Mouse (Mus musculus) MEL-GATA-1-ER (cell line): ENCODE data around the gene Ptpn7.
"Not testable (repeated sequence)": the region's sequence is repeated elsewhere in the genome, so short reads cannot be mapped to it uniquely, and the experiment has no call there.

Source experiments
- DNase-seq: peaks from one replicate; pipeline ENCODE4 v3.0.0-alpha.2; 2012; ENCODE audit warnings: low read depth; ENCODE audit errors: extremely low read depth

Ptpn7 gene

GRCm38 (mm10) chr1:135183941-135184570 lies 51.6 kb downstream of the Ptpn7 start:
- DNase-seq: no peak

- DNase-seq: no peak
These were observed 53.4 kb downstream of the Ptpn7 start for GRCm38 (mm10) chr1:135185936-135186335.

GRCm38 (mm10) chr1:135186427-135186826 lies 53.9 kb downstream of the Ptpn7 start:
- no peak for DNase-seq

GRCm38 (mm10) chr1:135187016-135187415 lies 54.5 kb downstream of the Ptpn7 start:
- DNase-seq: not testable (repeated sequence)

GRCm38 (mm10) chr1:135188197-135188596 lies 55.7 kb downstream of the Ptpn7 start:
- DNase-seq: no peak

- no peak for DNase-seq
These were observed 56.7 kb downstream of the Ptpn7 start for GRCm38 (mm10) chr1:135189186-135189585.

GRCm38 (mm10) chr1:135194335-135194734 lies 61.8 kb downstream of the Ptpn7 start:
- DNase-seq: not testable (repeated sequence)
